Mouse (Mus musculus): ENCODE results near the gene Spns3. TPM values are rescaled to one million over a fixed set of nuclear protein-coding genes. Genes with fewer than 3 reads are reported as not detected.
A peak's percentile ranks its signal among the peaks of the same experiment; 100 is the strongest.

Gene Spns3
- total and polyA plus RNA-seq, 3 experiments: 5.2 to 12.7 TPM; not detected in 1

DNA sequence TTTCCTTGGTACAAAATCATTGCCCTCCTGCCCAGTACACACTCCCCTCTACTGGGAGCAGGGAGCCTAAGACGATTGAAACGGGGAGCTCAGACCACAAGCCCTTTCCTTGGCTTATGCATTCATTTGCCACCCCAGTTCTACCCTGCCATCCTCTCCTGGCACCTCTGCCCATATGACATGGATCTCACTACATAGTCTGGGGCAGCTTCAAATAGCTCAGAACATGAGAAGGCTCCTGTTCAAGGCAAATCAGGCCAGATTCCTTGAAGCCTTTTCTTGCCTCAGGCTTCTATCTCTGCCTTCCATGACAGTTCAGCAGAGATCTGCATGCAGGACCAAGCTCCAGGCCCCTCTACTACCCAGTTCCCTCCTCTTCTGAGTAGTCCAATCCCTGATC is 12.8 kb downstream of the Spns3 start:
- Histone ChIP-seq H3K4me3 (ENCODE audit: control insufficient read depth in 1 of 2, insufficient read depth in 1 of 2, low read depth in 2 of 2, low read length in 2 of 2) (no peak overlapping the region), H3K79me2 (ENCODE audit: control insufficient read depth, insufficient read depth, low read length, poor library complexity) (no peaks in the 10 kb centered on the region), H3K27me3 (ENCODE audit: control insufficient read depth in 1 of 2, insufficient read depth in 2 of 2, low read length in 2 of 2) (no peaks in the 10 kb centered on the region), H3K9me3 (replicated peaks; ENCODE audit: insufficient read depth, low read length) (no peaks in the 10 kb centered on the region), H3K36me3 (ENCODE audit: control insufficient read depth in 1 of 2, insufficient read depth in 2 of 2, low read length in 2 of 2) (no peaks in the 10 kb centered on the region), H3K4me1 (ENCODE audit: control insufficient read depth in 1 of 2, insufficient read depth in 2 of 2, low read length in 2 of 2) (no peaks in the 10 kb centered on the region), H3K27ac (ENCODE audit: control insufficient read depth, low read depth, low read length) (no peak overlapping the region), H3K9ac (ENCODE audit: control insufficient read depth, low read depth, low read length, poor library complexity, severe bottlenecking) (no peak overlapping the region)
- TF ChIP-seq RAD21 (IDR thresholded peaks at IDR 0.05; ENCODE audit: low read depth, low read length): no peak
- TF ChIP-seq CTCF (IDR thresholded peaks at IDR 0.05 in 2 of 3, conservative IDR thresholded peaks at IDR 0.05 in 1 of 3; ENCODE audit: control insufficient read depth in 1 of 3, insufficient read depth in 1 of 3, low read depth in 2 of 3, low read length in 3 of 3, poor library complexity in 1 of 3, severe bottlenecking in 1 of 3): no peak
- TF ChIP-seq ETS1 (IDR thresholded peaks at IDR 0.05; ENCODE audit: low read depth, low read length): no peak
- no peak for TF ChIP-seq UBTF (IDR thresholded peaks at IDR 0.05; ENCODE audit: borderline replicate concordance, insufficient read depth, low read depth, low read length)
- no peak for TF ChIP-seq GATA1 (IDR thresholded peaks at IDR 0.05; ENCODE audit: low read depth, low read length)
- TF ChIP-seq E2F4 (IDR thresholded peaks at IDR 0.05; ENCODE audit: borderline replicate concordance, low read depth, low read length): no peak
- TF ChIP-seq CHD2 (IDR thresholded peaks at IDR 0.05; ENCODE audit: low read length): no peak
- TF ChIP-seq HCFC1 (IDR thresholded peaks at IDR 0.05; ENCODE audit: low read depth, low read length): no peak
- no peak for TF ChIP-seq USF1 (IDR thresholded peaks at IDR 0.05; ENCODE audit: low read depth, low read length)
- no peak for TF ChIP-seq GABPA (IDR thresholded peaks at IDR 0.05; ENCODE audit: low read depth, low read length)
- TF ChIP-seq POLR2AphosphoS5 (IDR thresholded peaks at IDR 0.05; ENCODE audit: borderline replicate concordance, low read depth, low read length): no peak
- TF ChIP-seq TAL1 (IDR thresholded peaks at IDR 0.05; ENCODE audit: low read length): no peak
- no peak for TF ChIP-seq NRF1 (IDR thresholded peaks at IDR 0.05; ENCODE audit: insufficient read depth, low read depth, low read length, poor library complexity, severe bottlenecking)
- no peak for TF ChIP-seq MYC (IDR thresholded peaks at IDR 0.05; ENCODE audit: low read depth, low read length)
- TF ChIP-seq POLR2AphosphoS2 (IDR thresholded peaks at IDR 0.05; ENCODE audit: low read length): no peak
- no peak for TF ChIP-seq MEF2A (IDR thresholded peaks at IDR 0.05; ENCODE audit: extremely low read depth, insufficient replicate concordance, low read depth, low read length, poor library complexity, severe bottlenecking)
- TF ChIP-seq TCF12 (IDR thresholded peaks at IDR 0.05; ENCODE audit: low read depth, low read length): no peak
- TF ChIP-seq EP300 (IDR thresholded peaks at IDR 0.05; ENCODE audit: low read depth in 1 of 2, low read length in 2 of 2): no peak
- no peak for TF ChIP-seq JUND (IDR thresholded peaks at IDR 0.05; ENCODE audit: low read depth, low read length)
- no peak for DNase-seq (ENCODE audit: low read depth, low spot score)

DNA sequence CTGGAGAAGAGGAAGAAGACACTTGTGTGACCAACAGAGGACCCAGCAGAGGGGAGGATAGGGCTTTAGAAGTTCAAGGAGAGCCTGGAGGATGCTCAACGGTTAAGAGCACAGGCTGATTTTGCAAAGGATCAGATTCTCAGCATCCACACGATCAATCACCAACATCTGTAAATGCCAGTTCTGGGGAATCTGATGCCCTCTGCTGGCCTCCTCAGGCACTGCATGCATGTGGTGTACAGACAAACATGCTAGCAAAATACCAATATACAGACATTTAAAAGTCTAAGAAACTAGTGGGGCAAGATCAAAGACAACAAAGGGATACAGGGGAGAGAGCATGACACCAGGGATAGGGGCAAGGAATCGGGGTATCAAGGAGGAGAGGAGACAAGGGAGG is 14.8 kb downstream of the Spns3 start:
- Histone ChIP-seq H3K27me3 (ENCODE audit: control insufficient read depth in 1 of 2, insufficient read depth in 2 of 2, low read length in 2 of 2) (no peaks in the 10 kb centered on the region), H3K9ac (ENCODE audit: control insufficient read depth, low read depth, low read length, poor library complexity, severe bottlenecking) (no peak overlapping the region), H3K4me3 (ENCODE audit: control insufficient read depth in 1 of 2, insufficient read depth in 1 of 2, low read depth in 2 of 2, low read length in 2 of 2) (no peak overlapping the region), H3K79me2 (ENCODE audit: control insufficient read depth, insufficient read depth, low read length, poor library complexity) (no peaks in the 10 kb centered on the region), H3K27ac (ENCODE audit: control insufficient read depth, low read depth, low read length) (no peak overlapping the region), H3K9me3 (replicated peaks; ENCODE audit: insufficient read depth, low read length) (no peaks in the 10 kb centered on the region), H3K36me3 (ENCODE audit: control insufficient read depth in 1 of 2, insufficient read depth in 2 of 2, low read length in 2 of 2) (no peaks in the 10 kb centered on the region), H3K4me1 (ENCODE audit: control insufficient read depth in 1 of 2, insufficient read depth in 2 of 2, low read length in 2 of 2) (no peaks in the 10 kb centered on the region)
- peak; percentile 57 for DNase-seq (ENCODE audit: low read depth, low spot score)
- TF ChIP-seq ZMIZ1 (IDR thresholded peaks at IDR 0.05; ENCODE audit: low read depth, low read length): no peak
- no peak for TF ChIP-seq JUND (IDR thresholded peaks at IDR 0.05; ENCODE audit: low read depth, low read length)
- TF ChIP-seq TCF12 (IDR thresholded peaks at IDR 0.05; ENCODE audit: low read depth, low read length): no peak
- no peak for TF ChIP-seq POLR2AphosphoS2 (IDR thresholded peaks at IDR 0.05; ENCODE audit: low read length)
- TF ChIP-seq RAD21 (IDR thresholded peaks at IDR 0.05; ENCODE audit: low read depth, low read length): peak; percentile 46
- peak; percentile 63 for TF ChIP-seq SMC3 (IDR thresholded peaks at IDR 0.05; ENCODE audit: low read depth, low read length)
- TF ChIP-seq ETS1 (IDR thresholded peaks at IDR 0.05; ENCODE audit: low read depth, low read length): no peak
- TF ChIP-seq CTCF (IDR thresholded peaks at IDR 0.05 in 2 of 3, conservative IDR thresholded peaks at IDR 0.05 in 1 of 3; ENCODE audit: control insufficient read depth in 1 of 3, insufficient read depth in 1 of 3, low read depth in 2 of 3, low read length in 3 of 3, poor library complexity in 1 of 3, severe bottlenecking in 1 of 3): peak; percentile 6 to 48 (median 25); a peak in 4 of 6 replicates
- TF ChIP-seq ZC3H11A (IDR thresholded peaks at IDR 0.05; ENCODE audit: low read depth, low read length): peak; percentile 32; the same call in 1 of the 2 replicates

All from MEL (cell line).